ENCODE assay signal across 12 mouse cellular contexts in the genomic region with DNA sequence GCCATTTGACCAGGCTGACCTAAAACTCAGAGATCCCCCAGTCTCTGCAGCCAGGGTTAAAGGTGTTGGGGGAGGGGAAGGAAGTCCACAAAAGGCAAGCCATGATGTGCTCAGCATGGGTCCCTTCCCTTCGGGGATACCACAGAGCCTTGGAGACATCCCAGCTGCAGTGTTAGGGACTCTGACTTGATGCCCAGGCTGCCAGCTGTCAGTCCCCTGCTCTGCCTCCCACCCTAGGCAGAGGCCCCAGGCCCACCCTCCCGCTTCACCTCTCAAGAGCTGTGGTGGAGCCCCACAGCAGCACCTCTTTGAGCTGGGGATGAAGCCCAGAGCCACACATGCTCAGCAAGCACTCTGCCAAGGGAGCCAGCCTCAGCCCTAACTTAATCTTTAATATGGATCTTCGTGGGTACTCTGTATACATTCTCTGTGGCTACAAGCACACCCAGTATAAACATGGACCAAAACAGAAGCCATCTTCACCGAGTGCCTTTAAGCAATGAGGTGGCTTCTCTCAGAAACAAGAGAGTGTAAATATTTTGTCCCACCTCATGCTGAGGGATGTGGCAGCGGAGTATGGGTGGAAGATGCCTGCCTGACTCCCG. TPM values are rescaled to one million over a fixed set of nuclear protein-coding genes. Genes with fewer than 3 reads are reported as not detected.
DNase-seq lines count a peak whose midpoint lies in the region; ATAC-seq lines count a peak whose summit lies in the region.
"Had no signal": no experiment of that assay in that cellular context is flagged by ENCODE, and none has a peak within 500 bp of the region (broad histone marks: within the 10 kb centered on the region; RNA-seq: fewer than 3 reads in every experiment).

No protein-coding gene starts in this region.

- WGBS in hindbrain, embryonic 10.5 days = 62% methylated on average over 6 of the region's 6 CpGs
- 61% methylated on average over 6 of the region's 6 CpGs for WGBS in hindbrain, embryonic 11.5 days

- H3K27ac ChIP-seq in hindbrain, embryonic 10.5 days = peak overlapping the region; percentile 73; the same call in 1 of the 2 replicates
- no peak overlapping the region for H3K27ac ChIP-seq in hindbrain, embryonic 11.5 days (ENCODE audit: low read depth, low read length)
- H3K27ac ChIP-seq: macrophage; neural tube, embryonic 12.5 days had no signal

- no peak overlapping the region for H3K9ac ChIP-seq in hindbrain, embryonic 11.5 days (ENCODE audit: low read depth, low read length)
- H3K9ac ChIP-seq: neural tube, embryonic 12.5 days had no signal

- H3K36me3 ChIP-seq in hindbrain, embryonic 10.5 days = no peaks in the 10 kb centered on the region
- H3K36me3 ChIP-seq in hindbrain, embryonic 11.5 days (ENCODE audit: control insufficient read depth, insufficient read depth, low read length) = no peaks in the 10 kb centered on the region
- H3K36me3 ChIP-seq: neural tube, embryonic 12.5 days had no signal

- no peak overlapping the region for H3K4me3 ChIP-seq in hindbrain, embryonic 10.5 days
- H3K4me3 ChIP-seq in hindbrain, embryonic 11.5 days (ENCODE audit: low read depth, low read length) = no peak overlapping the region
- H3K4me3 ChIP-seq: neural tube, embryonic 12.5 days had no signal

- no peak for ATAC-seq in hindbrain, embryonic 11.5 days (ENCODE audit: low FRiP score)

- H3K4me1 ChIP-seq in hindbrain, embryonic 10.5 days (replicated peaks) = peaks cover 71% of the 10 kb centered on the region
- 0 out of 2 replicates have a peak, but pooled peaks cover 3% of the 10 kb centered on the region for H3K4me1 ChIP-seq in hindbrain, embryonic 11.5 days (replicated peaks; ENCODE audit: control insufficient read depth, insufficient read depth, low read length)

- no peaks in the 10 kb centered on the region for H3K9me3 ChIP-seq in hindbrain, embryonic 10.5 days
- no peaks in the 10 kb centered on the region for H3K9me3 ChIP-seq in hindbrain, embryonic 11.5 days (ENCODE audit: control insufficient read depth, low read length)
- H3K9me3 ChIP-seq: neural tube, embryonic 12.5 days had no signal

- no peak for DNase-seq in hindbrain, embryonic 10.5 days (ENCODE audit: low spot score)
- no peak for DNase-seq in hindbrain, embryonic 11.5 days (ENCODE audit: low spot score)
- peak; percentile 57 for DNase-seq in retina, postnatal 1 day
- DNase-seq in retina, embryonic 14.5 days (ENCODE audit: low spot score) = no peak
- peak; percentile 69 for DNase-seq in induced T-regulatory cell, adult 2 months (ENCODE audit: low read depth)
- peak; percentile 54 to 67 for DNase-seq in thymus, postnatal 36 days
- DNase-seq in embryo, embryonic 10.5 days (ENCODE audit: low spot score) = no peak
- no peak for DNase-seq in cerebellum, adult 18-20 months
- DNase-seq: adrenal gland, postnatal 10 days; right cerebral cortex, postnatal 25 days had no signal

- no peak overlapping the region for H3K4me2 ChIP-seq in hindbrain, embryonic 11.5 days (replicated peaks; ENCODE audit: low read depth, low read length)
- H3K4me2 ChIP-seq: neural tube, embryonic 12.5 days had no signal

- H3K27me3 ChIP-seq in hindbrain, embryonic 10.5 days (ENCODE audit: insufficient read depth, poor library complexity, severe bottlenecking) = 0 out of 2 replicates have a peak, but pooled peaks cover 3% of the 10 kb centered on the region
- no peaks in the 10 kb centered on the region for H3K27me3 ChIP-seq in hindbrain, embryonic 11.5 days (ENCODE audit: control insufficient read depth, insufficient read depth, low read length)
- H3K27me3 ChIP-seq: neural tube, embryonic 12.5 days had no signal

RNA-seq across cellular contexts. Expression of a gene that starts 17.6 kb away (rescaled TPM):
- 1.3 and 1.9 TPM in 2 replicates for polyA plus RNA-seq in hindbrain, embryonic 10.5 days (2016; fragmentation: Nextera tagmentation; extraction: Ambion mirVana)
- polyA plus RNA-seq in hindbrain, embryonic 11.5 days (2014; fragmentation: Nextera tagmentation; extraction: Ambion mirVana) = 0.71 and 0.76 TPM in 2 replicates

RNA-seq across cellular contexts. Expression of a gene that starts 34.1 kb away (rescaled TPM):
- polyA plus RNA-seq in hindbrain, embryonic 10.5 days (2016; fragmentation: Nextera tagmentation; extraction: Ambion mirVana) = 20.9 and 23.9 TPM in 2 replicates
- polyA plus RNA-seq in hindbrain, embryonic 11.5 days (2014; fragmentation: Nextera tagmentation; extraction: Ambion mirVana) = 13.1 and 13.3 TPM in 2 replicates

RNA-seq across cellular contexts. Expression of a gene that starts 37.9 kb away (rescaled TPM):
- 117 and 126 TPM in 2 replicates for polyA plus RNA-seq in hindbrain, embryonic 10.5 days (2016; fragmentation: Nextera tagmentation; extraction: Ambion mirVana)
- 80.8 and 91.5 TPM in 2 replicates for polyA plus RNA-seq in hindbrain, embryonic 11.5 days (2014; fragmentation: Nextera tagmentation; extraction: Ambion mirVana)

RNA-seq across cellular contexts. Expression of a gene that starts 45.9 kb away (rescaled TPM):
- 57.5 and 71.8 TPM in 2 replicates for polyA plus RNA-seq in hindbrain, embryonic 10.5 days (2016; fragmentation: Nextera tagmentation; extraction: Ambion mirVana)
- polyA plus RNA-seq in hindbrain, embryonic 11.5 days (2014; fragmentation: Nextera tagmentation; extraction: Ambion mirVana) = 38.3 and 48.8 TPM in 2 replicates

Comparison
In these comparisons a context has a peak if more than half of its experiments do, and no peak if none do; other contexts are left out.
1. DNase-seq: peak in retina, postnatal 1 day (single experiment), induced T-regulatory cell, adult 2 months (single experiment) and thymus, postnatal 36 days (2 of 2); none in hindbrain, embryonic 10.5 days (single experiment), hindbrain, embryonic 11.5 days (single experiment), retina, embryonic 14.5 days (single experiment), embryo, embryonic 10.5 days (single experiment) and cerebellum, adult 18-20 months (0 of 2).